Mouse (Mus musculus): ENCODE results near the gene 4930402F06Rik.

The 4930402F06Rik gene

DNA sequence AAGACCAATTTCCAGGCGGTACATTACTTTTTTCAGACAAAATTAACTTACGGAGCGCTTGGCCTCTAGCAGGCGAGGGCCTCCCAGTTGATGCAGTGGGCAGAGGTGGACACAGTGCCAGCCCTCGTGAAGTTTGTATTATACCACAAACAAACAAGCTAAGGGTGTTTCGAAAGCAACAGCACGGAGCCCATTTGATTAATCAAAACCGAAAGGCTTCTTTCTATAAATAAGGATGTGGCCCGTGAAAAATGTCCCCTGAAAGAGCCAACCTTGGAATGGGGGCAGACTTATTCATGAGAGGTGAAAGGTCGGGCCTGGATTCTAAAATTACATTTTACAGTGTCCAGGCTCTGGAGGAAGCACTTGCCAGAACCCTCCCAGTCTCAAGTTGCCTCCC lies 59.6 kb downstream of the 4930402F06Rik start:
- DNase-seq: no peak

DNA sequence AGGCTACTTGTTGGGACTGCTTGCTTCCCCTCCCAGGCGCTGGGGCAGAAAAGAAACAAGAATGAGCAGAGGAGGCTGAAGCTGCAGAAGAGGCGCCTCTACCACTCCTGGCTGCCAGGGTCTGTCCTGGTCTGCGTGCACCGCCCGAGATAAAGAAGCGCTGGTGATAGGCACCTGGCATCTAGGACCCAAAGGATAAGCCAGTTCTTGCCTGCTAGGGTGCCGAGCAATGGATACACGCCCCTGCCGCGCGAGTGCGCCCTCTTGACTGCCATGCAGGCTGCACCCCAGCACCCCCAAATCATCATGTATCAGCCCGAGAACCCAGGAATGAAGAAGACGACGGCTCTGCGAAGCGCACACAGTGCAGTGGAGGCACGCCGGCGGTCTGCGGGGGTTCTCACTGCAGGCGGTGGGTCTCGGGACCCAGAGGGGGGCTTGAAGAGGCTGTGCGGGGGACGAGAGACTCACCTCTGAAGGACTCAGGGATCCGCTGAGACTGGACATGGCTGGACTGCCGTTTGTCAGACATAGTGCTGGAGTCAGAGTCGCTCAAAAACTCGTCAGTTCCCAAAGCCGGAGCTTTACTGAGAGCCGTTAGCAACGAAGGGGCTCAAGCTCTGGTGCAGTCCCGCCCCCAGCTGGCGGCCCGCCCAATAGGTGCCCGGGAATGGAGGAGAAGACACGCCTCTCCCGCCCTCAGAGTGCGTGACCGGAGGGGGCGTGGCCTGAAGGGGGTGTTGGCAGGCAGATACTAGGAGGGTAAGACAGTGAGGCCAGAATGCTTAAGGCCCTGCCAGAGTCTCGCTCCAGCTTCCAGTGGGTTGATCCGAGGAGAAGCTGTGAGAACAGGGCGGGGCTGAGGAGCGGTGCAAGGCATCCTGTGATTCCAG lies 60.3 kb downstream of the 4930402F06Rik start, which contains the start of gene Stom:
Stom (minus strand) TSS at position 589 of the 893 bp plus-strand sequence.
- peak; percentile 100 for DNase-seq

DNA sequence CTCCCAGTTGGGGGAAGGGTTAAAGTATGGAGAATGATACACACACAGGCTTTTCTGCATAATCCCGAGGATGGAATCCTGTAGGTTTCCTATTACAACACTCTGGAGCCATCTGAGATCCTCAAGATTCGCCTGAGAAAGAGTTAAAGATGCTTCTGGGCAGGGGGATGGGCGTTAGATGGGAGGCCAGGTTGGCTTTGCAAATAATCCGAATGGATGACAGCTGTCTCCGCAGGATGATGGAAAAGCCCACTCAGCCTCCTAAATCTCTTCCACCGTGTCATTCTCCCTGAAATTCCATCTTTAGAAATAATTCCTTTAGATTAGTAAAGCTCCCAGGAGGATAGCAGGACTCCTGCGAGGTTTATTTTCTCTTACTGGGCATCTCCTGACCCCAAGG lies 61.4 kb downstream of the 4930402F06Rik start:
- no peak for DNase-seq

DNA sequence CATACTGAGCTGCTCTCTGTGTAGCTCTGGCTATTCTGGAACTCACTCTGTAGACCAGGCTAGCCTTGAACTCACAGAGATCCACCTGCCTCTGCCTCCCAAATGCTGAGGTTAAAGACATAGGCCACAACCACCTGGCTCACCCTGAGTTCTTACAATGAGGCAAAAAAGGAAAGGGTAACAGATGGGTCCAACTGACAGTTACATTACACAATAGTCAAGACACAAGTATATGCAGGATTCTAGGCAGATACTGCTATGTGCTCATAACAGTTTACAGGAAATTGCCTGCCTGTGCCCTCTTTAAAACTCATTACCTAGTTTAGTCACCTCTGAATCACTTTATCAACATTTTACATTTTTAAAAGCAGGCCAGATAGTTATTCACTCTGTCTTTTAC lies 63.3 kb downstream of the 4930402F06Rik start:
- no peak for DNase-seq

DNA sequence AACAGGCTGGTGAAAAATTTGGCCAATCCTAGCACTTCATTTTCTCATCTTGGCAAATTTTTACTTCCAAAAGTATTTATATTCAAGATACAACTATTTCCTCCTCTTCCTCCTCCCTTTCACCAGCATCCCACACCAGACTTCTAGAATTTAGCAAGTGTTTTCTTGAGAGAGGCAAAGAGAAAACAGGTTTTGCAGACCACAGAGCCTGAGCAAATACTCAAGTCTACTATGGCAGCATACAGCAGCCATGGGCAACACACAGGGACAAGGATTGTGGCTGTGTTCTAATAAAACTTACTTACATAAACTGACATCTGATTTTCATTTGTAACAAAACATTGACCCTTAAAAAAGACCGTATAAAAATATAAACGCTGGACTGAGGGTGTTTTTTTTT lies 65.8 kb downstream of the 4930402F06Rik start:
- DNase-seq: no peak

DNA sequence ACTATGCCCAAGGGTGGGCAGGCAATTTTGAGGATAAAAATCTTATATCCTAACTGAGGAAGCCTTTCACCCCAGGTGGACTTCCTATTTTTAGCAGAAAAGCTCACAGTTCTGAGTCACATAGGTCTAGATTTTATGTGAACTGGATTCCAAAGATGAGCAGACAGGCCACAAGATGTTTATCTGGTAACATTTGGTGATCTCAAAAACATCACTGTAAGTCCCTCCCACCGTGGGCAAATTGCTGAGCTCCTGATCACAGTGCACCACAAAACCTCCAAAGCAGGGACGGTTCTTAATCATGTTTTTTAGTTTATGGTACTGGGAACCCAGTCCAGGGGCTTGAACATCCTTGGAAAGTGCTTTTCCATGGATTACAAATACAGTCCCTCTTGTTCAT lies 67.9 kb downstream of the 4930402F06Rik start:
- no peak for DNase-seq

DNA sequence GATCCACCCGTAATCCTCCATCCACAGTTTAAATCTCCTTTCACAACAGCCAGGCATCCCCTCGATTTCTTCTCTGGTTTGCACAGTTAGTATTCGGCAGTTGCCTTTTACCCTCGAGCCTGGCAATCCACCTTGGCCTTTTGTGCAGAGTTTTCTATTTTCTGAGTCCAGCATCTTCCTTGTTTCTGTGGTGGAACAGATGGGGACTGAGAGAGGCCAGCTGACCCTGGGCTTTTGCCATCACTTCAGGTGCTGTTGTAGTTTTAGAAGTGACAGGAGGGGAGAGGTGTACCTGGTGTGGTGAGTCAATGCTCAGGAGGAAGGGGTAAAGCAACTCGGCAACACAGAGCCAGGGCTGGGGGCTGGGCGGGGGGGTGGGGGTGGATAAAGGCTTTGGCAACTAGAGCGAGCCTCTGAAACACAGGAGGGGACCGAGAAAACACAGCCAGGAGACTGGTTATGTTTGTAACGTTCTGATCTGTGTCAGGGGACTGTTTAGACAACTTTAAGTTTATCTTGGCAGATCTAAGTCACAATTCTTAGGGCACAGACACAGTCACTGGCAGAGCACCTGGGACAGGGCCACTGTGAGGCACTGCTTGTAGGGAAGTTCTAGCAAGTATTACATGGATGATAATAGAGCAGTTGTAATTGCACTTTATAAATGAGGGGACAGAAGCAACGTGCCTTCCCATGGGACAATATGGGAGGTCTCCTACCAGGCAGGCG lies 68.7 kb downstream of the 4930402F06Rik start:
- no peak for DNase-seq

DNA sequence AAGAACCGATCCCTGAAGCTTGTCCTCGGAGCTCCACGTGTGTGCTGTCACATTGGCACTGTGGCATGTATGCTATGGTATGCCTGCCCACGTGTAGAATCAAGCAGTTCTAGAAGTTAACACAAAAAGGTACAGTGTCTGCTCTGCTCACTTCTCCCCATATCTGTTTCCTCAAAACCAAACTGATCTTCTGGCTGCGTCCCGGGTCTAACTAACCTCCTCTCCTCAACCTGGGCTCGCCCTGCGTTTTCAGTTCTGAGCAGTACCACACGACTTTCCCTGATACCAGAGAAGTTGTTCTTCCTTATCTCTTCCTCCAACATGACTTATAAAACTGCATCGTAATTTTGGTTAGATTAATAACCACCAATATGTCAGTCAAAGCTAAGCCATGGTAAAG lies 69.4 kb downstream of the 4930402F06Rik start:
- DNase-seq: no peak

DNA sequence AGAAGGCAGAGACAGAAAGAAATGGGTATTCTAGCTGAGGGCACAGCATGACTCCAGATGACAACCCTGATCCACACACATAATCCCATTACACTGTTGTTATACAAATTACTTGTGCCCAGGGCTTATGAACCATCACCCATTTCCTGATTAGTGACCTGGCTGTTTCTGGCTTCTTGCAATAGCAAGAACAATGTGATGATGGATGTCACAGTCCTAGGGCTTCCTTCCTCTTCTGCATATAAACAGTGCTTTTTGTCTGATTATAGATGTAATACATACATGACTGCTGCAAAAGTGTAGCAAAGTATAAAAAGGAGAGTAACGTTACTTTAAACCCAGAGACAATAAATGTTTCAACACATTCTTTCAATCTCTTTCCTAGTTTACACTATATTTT lies 70.0 kb downstream of the 4930402F06Rik start:
- DNase-seq: no peak

DNA sequence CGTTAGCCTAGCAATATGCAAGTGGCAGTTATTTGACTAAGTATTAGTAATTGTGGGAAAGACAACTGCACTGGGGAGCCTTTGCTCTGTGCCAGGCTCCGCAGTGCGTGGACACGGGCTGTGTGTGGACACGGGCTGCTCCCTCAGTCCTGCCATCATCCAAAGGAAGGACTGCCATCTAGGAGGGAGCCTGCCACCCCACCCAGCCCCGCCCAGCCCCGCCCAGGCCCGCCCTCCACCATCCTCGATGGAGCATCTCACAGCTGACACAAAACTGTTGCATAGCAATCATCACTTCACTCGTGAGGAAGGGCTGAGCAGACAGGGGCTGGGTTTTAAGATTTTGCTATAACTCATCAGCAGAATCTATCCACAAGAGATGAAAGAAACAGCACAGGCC lies 71.0 kb downstream of the 4930402F06Rik start:
- DNase-seq: no peak
